Mouse (Mus musculus): ENCODE data around the gene Slc22a14. TPM values are rescaled to one million over a fixed set of nuclear protein-coding genes. Genes with fewer than 3 reads are reported as not detected.

The Slc22a14 gene
- polyA plus RNA-seq, 1 experiment = not detected

DNA sequence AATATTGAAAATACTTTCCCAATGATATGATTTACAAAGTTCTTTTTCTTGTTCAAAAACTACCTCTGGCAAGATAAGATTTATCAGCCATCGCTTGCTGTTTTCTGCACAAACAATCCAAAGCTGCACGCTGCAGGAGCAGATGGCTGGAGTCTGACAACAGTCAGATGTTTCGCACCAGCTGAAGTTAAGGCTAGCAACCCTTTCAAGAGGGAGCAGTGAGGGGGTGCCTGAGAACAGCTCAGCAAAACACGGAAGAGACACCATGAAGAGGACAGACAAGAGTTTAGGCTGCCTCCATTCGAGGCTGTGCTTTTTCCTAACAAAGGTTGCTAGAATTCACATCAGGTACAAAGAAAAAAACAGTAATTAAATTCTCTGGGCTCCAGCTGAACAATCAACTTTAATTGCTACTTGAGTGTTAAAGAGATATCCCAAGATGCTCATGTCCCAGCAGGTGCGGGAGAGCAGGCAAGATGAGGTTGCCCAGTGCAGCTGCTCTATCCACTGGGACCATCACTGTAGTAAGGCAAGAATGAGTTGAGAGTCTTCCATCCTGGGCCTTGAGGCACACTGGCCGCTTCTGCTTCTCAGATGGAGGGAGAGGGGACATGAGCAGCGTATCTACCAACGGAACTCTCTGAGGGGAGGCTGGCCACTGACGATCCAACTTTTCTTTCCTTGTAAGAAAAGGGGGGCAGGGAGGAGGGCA, 124.9 kb downstream of the Slc22a14 start:
- no peak overlapping the region for H3K4me3 ChIP-seq
- H3K27me3 ChIP-seq (ENCODE audit: control insufficient read depth, insufficient read depth, insufficient read length) = no peaks in the 10 kb centered on the region
- H3K36me3 ChIP-seq (ENCODE audit: control insufficient read depth, insufficient read depth) = peaks cover 16% of the 10 kb centered on the region
- TF ChIP-seq SRF (IDR thresholded peaks at IDR 0.05; ENCODE audit: control insufficient read depth, insufficient read length, low read depth) (no peak), E2F4 (IDR thresholded peaks at IDR 0.05; ENCODE audit: insufficient read depth) (no peak), MYOG (IDR thresholded peaks at IDR 0.05; ENCODE audit: control insufficient read depth in 1 of 3, insufficient read depth in 1 of 3, insufficient read length in 2 of 3, low read depth in 2 of 3) (no peak), MYOD1 (IDR thresholded peaks at IDR 0.05; ENCODE audit: control insufficient read depth in 1 of 3, insufficient read length in 2 of 3, low read depth in 2 of 3) (no peak)
- H3ac ChIP-seq (ENCODE audit: control insufficient read depth, insufficient read length) = no peak overlapping the region
- no peaks in the 10 kb centered on the region for H3K79me2 ChIP-seq (ENCODE audit: control insufficient read depth, insufficient read depth)
- no peak overlapping the region for H3K4me2 ChIP-seq (ENCODE audit: low read depth)

DNA sequence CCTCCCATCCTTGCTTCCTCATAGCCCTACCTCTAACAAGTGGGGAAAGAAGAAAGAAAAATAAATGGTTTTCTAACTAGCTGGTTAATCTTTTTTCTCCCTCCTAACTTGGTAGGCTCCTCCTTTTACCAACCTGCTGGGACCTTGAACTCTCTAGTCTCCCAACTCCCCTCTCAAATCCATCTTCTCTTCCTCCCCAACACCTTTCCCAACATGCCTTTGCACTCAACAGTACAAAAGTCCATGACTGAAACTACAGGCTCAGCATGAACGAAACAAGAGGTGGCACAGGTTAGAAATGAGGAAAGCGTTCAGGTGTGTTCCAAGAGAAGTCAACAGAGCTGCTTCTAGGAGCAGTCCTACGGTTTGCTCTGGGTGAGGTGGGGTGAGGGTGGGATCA, 126.1 kb downstream of the Slc22a14 start:
- Histone ChIP-seq H3K27me3 (ENCODE audit: control insufficient read depth, insufficient read depth, insufficient read length) (no peaks in the 10 kb centered on the region), H3K4me3 (no peak overlapping the region), H3K36me3 (ENCODE audit: control insufficient read depth, insufficient read depth) (peaks cover 14% of the 10 kb centered on the region), H3ac (ENCODE audit: control insufficient read depth, insufficient read length) (no peak overlapping the region), H3K79me2 (ENCODE audit: control insufficient read depth, insufficient read depth) (no peaks in the 10 kb centered on the region), H3K4me2 (ENCODE audit: low read depth) (no peak overlapping the region)
- no peak for TF ChIP-seq TCF3 (IDR thresholded peaks at IDR 0.05; ENCODE audit: insufficient read length, low read depth)
- TF ChIP-seq REST (IDR thresholded peaks at IDR 0.05; ENCODE audit: insufficient read depth, insufficient read length) = no peak
- no peak for TF ChIP-seq CEBPB (IDR thresholded peaks at IDR 0.05; ENCODE audit: insufficient read depth, poor library complexity, severe bottlenecking)
- no peak for TF ChIP-seq POLR2AphosphoS2 (IDR thresholded peaks at IDR 0.05; ENCODE audit: insufficient read length, low read depth)
- TF ChIP-seq USF1 (IDR thresholded peaks at IDR 0.05; ENCODE audit: low read depth) = no peak
- TF ChIP-seq POLR2A (IDR thresholded peaks at IDR 0.05; ENCODE audit: insufficient read length, low read depth) = no peak
- TF ChIP-seq MYOG (IDR thresholded peaks at IDR 0.05; ENCODE audit: control insufficient read depth in 1 of 3, insufficient read depth in 1 of 3, insufficient read length in 2 of 3, low read depth in 2 of 3) = no peak
- no peak for TF ChIP-seq SRF (IDR thresholded peaks at IDR 0.05; ENCODE audit: control insufficient read depth, insufficient read length, low read depth)
- no peak for TF ChIP-seq MYOD1 (IDR thresholded peaks at IDR 0.05; ENCODE audit: control insufficient read depth in 1 of 3, insufficient read length in 2 of 3, low read depth in 2 of 3)
- TF ChIP-seq MAX (IDR thresholded peaks at IDR 0.05; ENCODE audit: low read depth) = no peak
- TF ChIP-seq E2F4 (IDR thresholded peaks at IDR 0.05; ENCODE audit: insufficient read depth) = no peak
- TF ChIP-seq TCF12 (IDR thresholded peaks at IDR 0.05; ENCODE audit: insufficient read depth, poor library complexity, severe bottlenecking) = no peak

DNA sequence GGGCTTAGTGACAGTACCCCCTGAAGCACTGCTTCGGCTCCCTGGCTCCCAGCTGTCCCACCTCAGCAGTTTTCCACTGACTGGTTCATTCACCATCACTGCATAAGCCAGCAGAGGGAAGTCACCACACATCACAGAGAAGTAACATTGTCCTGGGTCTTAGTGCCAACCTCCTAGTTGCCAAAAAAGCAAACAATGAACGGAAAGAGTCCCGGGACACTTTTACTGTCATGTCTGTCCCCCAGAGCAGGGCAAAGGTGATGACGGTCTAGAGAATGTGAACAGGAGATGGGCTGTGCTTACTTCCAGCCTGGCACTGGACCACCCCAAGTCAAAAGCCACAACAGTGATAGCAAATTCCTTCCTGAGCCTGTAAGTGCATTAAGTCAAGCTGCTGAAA, 126.6 kb downstream of the Slc22a14 start:
- Histone ChIP-seq H3K27me3 (ENCODE audit: control insufficient read depth, insufficient read depth, insufficient read length) (no peaks in the 10 kb centered on the region), H3K36me3 (ENCODE audit: control insufficient read depth, insufficient read depth) (peaks cover 9% of the 10 kb centered on the region), H3K4me2 (ENCODE audit: low read depth) (no peak overlapping the region), H3ac (ENCODE audit: control insufficient read depth, insufficient read length) (no peak overlapping the region), H3K4me3 (no peak overlapping the region), H3K79me2 (ENCODE audit: control insufficient read depth, insufficient read depth) (no peaks in the 10 kb centered on the region)
- TF ChIP-seq REST (IDR thresholded peaks at IDR 0.05; ENCODE audit: insufficient read depth, insufficient read length) (no peak), MYOD1 (IDR thresholded peaks at IDR 0.05; ENCODE audit: control insufficient read depth in 1 of 3, insufficient read length in 2 of 3, low read depth in 2 of 3) (no peak), MAX (IDR thresholded peaks at IDR 0.05; ENCODE audit: low read depth) (no peak)

DNA sequence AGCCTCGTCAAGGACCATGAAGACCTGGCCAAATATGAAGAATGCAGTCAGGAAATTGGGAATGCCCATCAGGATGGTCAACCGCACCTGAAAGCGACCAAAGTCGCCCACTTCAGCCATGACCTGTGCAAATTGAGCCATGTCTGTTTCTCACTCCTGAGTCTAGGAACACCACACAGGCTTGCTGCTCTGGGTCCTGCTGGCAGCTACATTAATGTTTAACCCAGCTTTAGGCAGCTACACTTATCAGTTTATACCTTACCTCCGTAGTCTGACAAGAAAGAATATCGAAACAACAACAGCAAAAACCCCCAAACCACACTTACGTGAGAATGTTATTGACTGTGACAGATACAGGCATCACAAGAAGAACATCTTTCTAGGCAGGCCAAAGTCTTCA, 133.8 kb downstream of the Slc22a14 start:
- H3K79me2 ChIP-seq (ENCODE audit: control insufficient read depth, insufficient read depth) = no peaks in the 10 kb centered on the region
- H3K4me2 ChIP-seq (ENCODE audit: low read depth) = no peak overlapping the region
- no peaks in the 10 kb centered on the region for H3K27me3 ChIP-seq (ENCODE audit: control insufficient read depth, insufficient read depth, insufficient read length)
- no peak overlapping the region for H3K4me3 ChIP-seq
- TF ChIP-seq REST (IDR thresholded peaks at IDR 0.05; ENCODE audit: insufficient read depth, insufficient read length) = no peak
- TF ChIP-seq TCF12 (IDR thresholded peaks at IDR 0.05; ENCODE audit: insufficient read depth, poor library complexity, severe bottlenecking) = no peak
- no peak for TF ChIP-seq E2F4 (IDR thresholded peaks at IDR 0.05; ENCODE audit: insufficient read depth)
- TF ChIP-seq MYOG (IDR thresholded peaks at IDR 0.05; ENCODE audit: control insufficient read depth in 1 of 3, insufficient read depth in 1 of 3, insufficient read length in 2 of 3, low read depth in 2 of 3) = no peak
- no peak for TF ChIP-seq MYOD1 (IDR thresholded peaks at IDR 0.05; ENCODE audit: control insufficient read depth in 1 of 3, insufficient read length in 2 of 3, low read depth in 2 of 3)
- TF ChIP-seq TCF3 (IDR thresholded peaks at IDR 0.05; ENCODE audit: insufficient read length, low read depth) = no peak
- H3K36me3 ChIP-seq (ENCODE audit: control insufficient read depth, insufficient read depth) = no peaks in the 10 kb centered on the region
- no peak overlapping the region for H3ac ChIP-seq (ENCODE audit: control insufficient read depth, insufficient read length)

DNA sequence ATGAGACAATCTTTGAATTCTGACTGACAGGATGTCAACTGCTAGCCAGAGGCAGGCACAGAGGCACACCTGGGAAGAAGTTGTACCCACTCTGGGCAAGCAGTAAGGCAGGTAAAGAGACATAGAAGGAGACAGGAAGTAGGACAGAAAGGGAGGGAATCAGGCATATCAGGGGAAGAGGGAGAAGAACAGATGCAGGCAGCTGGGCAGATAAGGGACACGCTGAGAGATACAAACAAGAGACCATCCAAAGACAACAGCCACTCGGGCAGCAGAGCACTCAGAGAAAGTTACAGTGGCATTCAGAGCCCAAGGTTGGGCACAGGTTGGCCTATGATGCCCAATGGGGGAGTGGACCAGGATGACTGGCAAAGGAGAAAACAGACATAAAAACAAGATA, 134.5 kb downstream of the Slc22a14 start:
- no peak overlapping the region for H3K4me3 ChIP-seq
- no peaks in the 10 kb centered on the region for H3K79me2 ChIP-seq (ENCODE audit: control insufficient read depth, insufficient read depth)
- H3K27me3 ChIP-seq (ENCODE audit: control insufficient read depth, insufficient read depth, insufficient read length) = no peaks in the 10 kb centered on the region
- no peak overlapping the region for H3K4me2 ChIP-seq (ENCODE audit: low read depth)
- peaks cover 4% of the 10 kb centered on the region for H3K36me3 ChIP-seq (ENCODE audit: control insufficient read depth, insufficient read depth)
- TF ChIP-seq MYOD1 (IDR thresholded peaks at IDR 0.05; ENCODE audit: control insufficient read depth in 1 of 3, insufficient read length in 2 of 3, low read depth in 2 of 3) = no peak
- TF ChIP-seq USF1 (IDR thresholded peaks at IDR 0.05; ENCODE audit: low read depth) = no peak
- no peak for TF ChIP-seq TCF3 (IDR thresholded peaks at IDR 0.05; ENCODE audit: insufficient read length, low read depth)
- no peak for TF ChIP-seq TCF12 (IDR thresholded peaks at IDR 0.05; ENCODE audit: insufficient read depth, poor library complexity, severe bottlenecking)
- no peak for TF ChIP-seq SRF (IDR thresholded peaks at IDR 0.05; ENCODE audit: control insufficient read depth, insufficient read length, low read depth)
- no peak for TF ChIP-seq MAX (IDR thresholded peaks at IDR 0.05; ENCODE audit: low read depth)
- no peak overlapping the region for H3ac ChIP-seq (ENCODE audit: control insufficient read depth, insufficient read length)

Measured in myocyte (in vitro differentiated cells).